Mouse (Mus musculus): ENCODE data around the gene Ndrg4. TPM values are rescaled to one million over a fixed set of nuclear protein-coding genes. Genes with fewer than 3 reads are reported as not detected.
A peak's percentile ranks its signal among the peaks of the same experiment; 100 is the strongest.

Gene Ndrg4
- total RNA-seq, 1 experiment, result 9.4 TPM

GRCm38 (mm10) chr8:95677591-95678023 is 827 bp downstream of the Ndrg4 start:
- H3K27ac ChIP-seq (ENCODE audit: insufficient read depth, low read depth, low read length, poor library complexity, severe bottlenecking), result no peak overlapping the region
- H3K4me1 ChIP-seq (ENCODE audit: control insufficient read depth in 2 of 2, insufficient read depth in 2 of 2, low read length in 2 of 2, poor library complexity in 1 of 2), result peaks cover 0 to 6% of the 10 kb centered on the region in 2 experiments; a peak in 1 of 4 replicates
- no peaks in the 10 kb centered on the region for H3K9me3 ChIP-seq (ENCODE audit: control insufficient read depth, insufficient read depth, low read depth, low read length)
- no peak for TF ChIP-seq HCFC1 (IDR thresholded peaks at IDR 0.05; ENCODE audit: borderline replicate concordance, insufficient read depth, low read length)
- no peak for TF ChIP-seq CHD2 (IDR thresholded peaks at IDR 0.05; ENCODE audit: low read depth, low read length)
- no peak for TF ChIP-seq ZC3H11A (IDR thresholded peaks at IDR 0.05; ENCODE audit: borderline replicate concordance, low read depth, low read length)
- TF ChIP-seq ZNF384 (IDR thresholded peaks at IDR 0.05; ENCODE audit: low read depth, low read length), result no peak
- TF ChIP-seq MAFK (IDR thresholded peaks at IDR 0.05; ENCODE audit: insufficient read depth, low read depth, low read length), result no peak
- in situ Hi-C loops (cut with MboI; ENCODE audit: low sequenced_read_pairs in 2 of 2, unreplicated experiment in 2 of 2), result no loop called here
- H3K36me3 ChIP-seq (ENCODE audit: control insufficient read depth, insufficient read depth, low read length, poor library complexity, severe bottlenecking), result no peaks in the 10 kb centered on the region
- no peak for DNase-seq (ENCODE audit: low read depth, low spot score)
- H3K4me3 ChIP-seq (ENCODE audit: insufficient read depth in 1 of 2, low read depth in 1 of 2, low read length in 2 of 2, poor library complexity in 1 of 2, severe bottlenecking in 1 of 2), result peak overlapping the region; percentile 70 to 88
- H3K9ac ChIP-seq (ENCODE audit: insufficient read depth, low read depth, low read length, poor library complexity, severe bottlenecking), result peak overlapping the region; percentile 51; the same call in 1 of the 2 replicates

- in situ Hi-C loops (cut with MboI; ENCODE audit: low sequenced_read_pairs in 2 of 2, unreplicated experiment in 2 of 2), result no loop called here
- peak overlapping the region; percentile 70 to 88 for H3K4me3 ChIP-seq (ENCODE audit: insufficient read depth in 1 of 2, low read depth in 1 of 2, low read length in 2 of 2, poor library complexity in 1 of 2, severe bottlenecking in 1 of 2)
- H3K9ac ChIP-seq (ENCODE audit: insufficient read depth, low read depth, low read length, poor library complexity, severe bottlenecking), result peak overlapping the region; percentile 51
- H3K9me3 ChIP-seq (ENCODE audit: control insufficient read depth, insufficient read depth, low read depth, low read length), result no peaks in the 10 kb centered on the region
- H3K36me3 ChIP-seq (ENCODE audit: control insufficient read depth, insufficient read depth, low read length, poor library complexity, severe bottlenecking), result no peaks in the 10 kb centered on the region
- peak; percentile 64 for DNase-seq (ENCODE audit: low read depth, low spot score)
- peak; percentile 81 for TF ChIP-seq ZNF384 (IDR thresholded peaks at IDR 0.05; ENCODE audit: low read depth, low read length)
- TF ChIP-seq HCFC1 (IDR thresholded peaks at IDR 0.05; ENCODE audit: borderline replicate concordance, insufficient read depth, low read length), result no peak
- no peak for TF ChIP-seq MAFK (IDR thresholded peaks at IDR 0.05; ENCODE audit: insufficient read depth, low read depth, low read length)
- no peak overlapping the region for H3K27ac ChIP-seq (ENCODE audit: insufficient read depth, low read depth, low read length, poor library complexity, severe bottlenecking)
- H3K4me1 ChIP-seq (ENCODE audit: control insufficient read depth in 2 of 2, insufficient read depth in 2 of 2, low read length in 2 of 2, poor library complexity in 1 of 2), result peaks cover 0 to 6% of the 10 kb centered on the region in 2 experiments; a peak in 1 of 4 replicates
Measured at GRCm38 (mm10) chr8:95678024-95678611, 1.3 kb downstream of the Ndrg4 start.

- no peak overlapping the region for H3K4me3 ChIP-seq (ENCODE audit: insufficient read depth in 1 of 2, low read depth in 1 of 2, low read length in 2 of 2, poor library complexity in 1 of 2, severe bottlenecking in 1 of 2)
- H3K27ac ChIP-seq (ENCODE audit: insufficient read depth, low read depth, low read length, poor library complexity, severe bottlenecking), result no peak overlapping the region
- no peak for DNase-seq (ENCODE audit: low read depth, low spot score)
- TF ChIP-seq HCFC1 (IDR thresholded peaks at IDR 0.05; ENCODE audit: borderline replicate concordance, insufficient read depth, low read length) (no peak), MAFK (IDR thresholded peaks at IDR 0.05; ENCODE audit: insufficient read depth, low read depth, low read length) (no peak), ZC3H11A (IDR thresholded peaks at IDR 0.05; ENCODE audit: borderline replicate concordance, low read depth, low read length) (no peak), CHD2 (IDR thresholded peaks at IDR 0.05; ENCODE audit: low read depth, low read length) (no peak), ZNF384 (IDR thresholded peaks at IDR 0.05; ENCODE audit: low read depth, low read length) (no peak)
- no peaks in the 10 kb centered on the region for H3K36me3 ChIP-seq (ENCODE audit: control insufficient read depth, insufficient read depth, low read length, poor library complexity, severe bottlenecking)
- H3K9ac ChIP-seq (ENCODE audit: insufficient read depth, low read depth, low read length, poor library complexity, severe bottlenecking), result no peak overlapping the region
- H3K4me1 ChIP-seq (ENCODE audit: control insufficient read depth in 2 of 2, insufficient read depth in 2 of 2, low read length in 2 of 2, poor library complexity in 1 of 2), result no peaks in the 10 kb centered on the region
- no peaks in the 10 kb centered on the region for H3K9me3 ChIP-seq (ENCODE audit: control insufficient read depth, insufficient read depth, low read depth, low read length)
- in situ Hi-C loops (cut with MboI; ENCODE audit: low sequenced_read_pairs in 2 of 2, unreplicated experiment in 2 of 2), result no loop called here
Measured at GRCm38 (mm10) chr8:95688073-95688672, 11.4 kb downstream of the Ndrg4 start.

GRCm38 (mm10) chr8:95690929-95691541 is 14.3 kb downstream of the Ndrg4 start:
- no peak overlapping the region for H3K4me3 ChIP-seq (ENCODE audit: insufficient read depth in 1 of 2, low read depth in 1 of 2, low read length in 2 of 2, poor library complexity in 1 of 2, severe bottlenecking in 1 of 2)
- H3K9me3 ChIP-seq (ENCODE audit: control insufficient read depth, insufficient read depth, low read depth, low read length), result no peaks in the 10 kb centered on the region
- TF ChIP-seq ZC3H11A (IDR thresholded peaks at IDR 0.05; ENCODE audit: borderline replicate concordance, low read depth, low read length) (no peak), ZNF384 (IDR thresholded peaks at IDR 0.05; ENCODE audit: low read depth, low read length) (no peak), MAFK (IDR thresholded peaks at IDR 0.05; ENCODE audit: insufficient read depth, low read depth, low read length) (no peak), CHD2 (IDR thresholded peaks at IDR 0.05; ENCODE audit: low read depth, low read length) (no peak)
- H3K27ac ChIP-seq (ENCODE audit: insufficient read depth, low read depth, low read length, poor library complexity, severe bottlenecking), result no peak overlapping the region
- in situ Hi-C loops (cut with MboI; ENCODE audit: low sequenced_read_pairs in 2 of 2, unreplicated experiment in 2 of 2), result no loop called here
- DNase-seq (ENCODE audit: low read depth, low spot score), result no peak
- H3K9ac ChIP-seq (ENCODE audit: insufficient read depth, low read depth, low read length, poor library complexity, severe bottlenecking), result no peak overlapping the region
- no peaks in the 10 kb centered on the region for H3K4me1 ChIP-seq (ENCODE audit: control insufficient read depth in 2 of 2, insufficient read depth in 2 of 2, low read length in 2 of 2, poor library complexity in 1 of 2)
- H3K36me3 ChIP-seq (ENCODE audit: control insufficient read depth, insufficient read depth, low read length, poor library complexity, severe bottlenecking), result no peaks in the 10 kb centered on the region
